Mouse (Mus musculus) pancreas, adult 10 weeks (tissue): ENCODE results near the gene Lrr1. TPM values are rescaled to one million over a fixed set of nuclear protein-coding genes. Genes with fewer than 3 reads are reported as not detected.

ENCODE experiments used
- polyA plus RNA-seq: library from polyadenylated mRNA; stranded (reverse); fragments of 350-450 nt; fragmentation: Illumina TruSeq; extraction: RNeasy Lipid Tissue Mini Kit (QIAGEN cat#74804); gene quantifications from one replicate; pipeline ENCODE4 v1.2.3, GENCODE M21; 2015; ENCODE audit warnings: low read depth, low replicate concordance; ENCODE audit not compliant: insufficient read depth

The Lrr1 gene
- not detected for polyA plus RNA-seq

GRCm38 (mm10) chr12:69168461-69169106 is at the start of gene Lrr1:
Gene Lrr1, plus strand, starts transcription at chr12:69168814.

GRCm38 (mm10) chr12:69158765-69159577 is 9.6 kb upstream of the Lrr1 start, which contains the start of gene Rps29:
Gene Rps29, minus strand, starts transcription at chr12:69159186.

GRCm38 (mm10) chr12:69183583-69184308 is 15.1 kb downstream of the Lrr1 start, which contains the start of the genes Rpl36al and Mgat2:
Gene Rpl36al, minus strand, starts transcription at chr12:69184083.
Gene Mgat2, plus strand, starts transcription at chr12:69184157.

DNA sequence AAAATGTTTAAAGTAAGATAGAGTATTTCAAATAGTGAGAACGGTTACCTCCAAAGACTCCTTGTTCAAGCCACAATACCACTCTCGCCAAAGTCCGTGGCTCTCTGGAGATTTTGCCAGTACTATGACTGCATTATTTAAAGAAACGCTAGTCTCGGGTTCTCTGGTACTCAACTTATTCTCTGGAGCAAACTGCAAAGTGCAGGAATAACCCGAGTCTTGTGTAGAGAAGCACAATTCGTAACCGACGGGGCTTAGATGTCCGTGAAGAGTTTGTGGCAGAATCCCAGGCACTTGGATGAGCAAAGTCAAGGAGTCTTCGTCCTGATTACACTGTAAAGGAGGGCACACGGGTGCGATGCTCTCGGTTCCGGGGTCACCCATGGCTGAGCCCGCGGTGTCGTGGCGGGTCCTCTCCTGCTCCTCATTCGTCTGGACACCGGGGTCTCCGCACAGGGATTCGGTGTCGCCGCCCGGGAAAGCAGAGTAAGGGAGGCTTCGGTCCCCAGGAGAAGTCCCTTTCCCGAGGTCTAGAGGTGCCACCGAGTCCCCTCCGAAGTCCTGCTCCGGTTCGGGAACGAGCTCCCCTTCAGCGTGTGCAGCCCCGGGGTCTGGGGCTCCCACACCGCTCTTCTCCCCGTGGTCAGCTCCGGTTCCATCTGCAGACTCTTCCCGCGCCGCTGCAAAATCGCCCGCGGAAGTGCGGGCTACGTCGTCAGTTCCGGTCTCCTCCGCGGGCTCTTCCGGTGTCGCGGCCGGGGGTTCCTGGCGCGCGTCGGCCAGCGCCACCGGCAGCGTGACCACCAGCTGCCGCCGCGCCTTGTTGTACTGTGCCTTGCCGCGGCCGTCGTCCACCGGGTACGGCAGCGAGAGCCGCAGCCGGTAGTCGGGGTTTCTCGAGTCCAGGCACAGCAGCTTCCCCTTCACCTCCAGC is 28.1 kb downstream of the Lrr1 start, which contains the start of gene Gm49383:
Gm49383 (minus strand) TSS at position 661 of the 934 bp plus-strand sequence.

GRCm38 (mm10) chr12:69198164-69198535 is 29.5 kb downstream of the Lrr1 start, which contains the start of gene Dnaaf2:
Gene Dnaaf2, minus strand, starts transcription at chr12:69198429.

DNA sequence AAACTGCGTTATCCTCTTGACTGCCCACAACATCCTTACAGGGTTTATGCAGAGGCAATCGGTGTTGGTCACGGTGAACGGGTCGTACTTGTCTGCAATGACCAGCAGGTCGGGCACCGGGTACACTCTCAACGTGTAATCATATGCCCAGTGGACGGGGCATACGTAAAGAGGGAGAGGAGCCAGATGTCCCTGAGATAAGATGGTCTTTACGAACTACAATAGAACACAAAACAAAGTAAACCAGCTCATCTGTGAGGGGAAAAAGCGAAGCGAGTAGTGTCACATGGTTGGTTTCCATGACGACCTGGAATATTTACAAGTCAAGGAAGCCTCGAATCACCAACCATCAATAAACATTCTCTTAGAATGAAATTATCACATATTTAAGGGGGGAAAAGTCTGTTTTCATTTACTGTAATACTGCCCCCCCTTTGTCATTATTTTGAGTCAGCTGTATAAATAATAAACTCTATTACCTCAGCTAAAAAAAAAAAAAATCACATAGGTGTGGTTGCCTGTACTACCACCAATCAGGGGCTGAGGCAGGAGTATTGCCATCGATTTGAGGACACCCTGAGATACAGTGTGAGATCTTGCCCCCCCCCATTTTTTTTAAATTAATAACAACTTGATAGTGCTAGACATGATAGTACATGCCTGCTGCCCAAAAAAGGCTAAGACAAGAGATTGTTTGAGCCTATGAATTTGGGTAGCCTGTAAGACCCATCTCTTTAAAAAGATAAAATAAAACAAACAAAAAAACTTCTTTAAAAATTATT is 35.6 kb downstream of the Lrr1 start, which contains the start of gene Gm49384:
Gm49384 (minus strand) TSS at position 216 of the 782 bp plus-strand sequence.

DNA sequence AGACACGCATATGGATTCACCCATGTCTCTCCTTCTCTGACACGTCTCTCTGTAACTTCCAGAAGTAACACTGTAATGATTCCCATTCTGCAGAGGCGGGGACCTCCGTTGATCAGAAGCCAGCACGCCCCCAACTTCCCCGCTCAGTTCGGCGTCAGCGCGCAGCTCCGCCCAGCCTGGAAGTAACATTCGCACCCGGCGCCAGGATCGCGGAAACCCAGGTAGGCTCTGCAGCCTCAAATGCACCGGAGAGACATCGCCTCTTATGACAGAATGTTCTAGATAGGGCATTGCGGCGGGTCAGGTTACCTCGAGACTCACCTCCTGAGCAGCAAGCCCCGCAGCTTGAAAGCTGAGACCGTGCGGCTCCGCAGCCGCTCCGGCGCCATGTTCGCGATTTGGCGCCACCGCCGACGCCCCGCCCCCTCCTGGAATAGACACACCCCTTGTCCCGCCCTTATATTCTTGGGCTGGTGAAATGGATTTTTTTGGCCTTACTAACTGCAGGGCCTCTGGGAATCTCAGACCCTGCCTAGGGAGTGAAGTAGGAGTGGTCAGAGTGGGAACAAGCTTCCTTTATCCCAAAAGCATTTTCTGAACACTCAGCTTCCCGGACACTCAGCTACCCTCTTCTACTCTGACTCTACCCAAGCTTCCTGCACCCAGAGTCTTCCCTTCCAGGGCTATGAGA is 59.3 kb downstream of the Lrr1 start, which contains the start of gene Pole2:
Pole2 (minus strand) TSS at position 420 of the 691 bp plus-strand sequence.

Other genes with a start within 250 kb of the Lrr1 start
- 1,238 TPM for gene Rps29, start 9.6 kb upstream of the Lrr1 start, polyA plus RNA-seq
- gene Rpl36al, start 15.3 kb downstream of the Lrr1 start, polyA plus RNA-seq = 379 TPM
- 13.2 TPM for gene Mgat2, start 15.3 kb downstream of the Lrr1 start, polyA plus RNA-seq
- not detected for gene Gm49383, start 28.3 kb downstream of the Lrr1 start, polyA plus RNA-seq
- gene Dnaaf2, start 29.6 kb downstream of the Lrr1 start, polyA plus RNA-seq = not detected
- gene Gm49384, start 35.5 kb downstream of the Lrr1 start, polyA plus RNA-seq = not detected
- 0.54 TPM for gene Pole2, start 59.4 kb downstream of the Lrr1 start, polyA plus RNA-seq
- 0.72 TPM for gene Klhdc1, start 72.4 kb downstream of the Lrr1 start, polyA plus RNA-seq
- 13.3 TPM for gene Klhdc2, start 127.9 kb downstream of the Lrr1 start, polyA plus RNA-seq
- gene Nemf, start 188.4 kb downstream of the Lrr1 start, polyA plus RNA-seq = 14.8 TPM
- 11.4 TPM for gene Arf6, start 203.3 kb downstream of the Lrr1 start, polyA plus RNA-seq
- gene Gm9887, start 203.6 kb downstream of the Lrr1 start, polyA plus RNA-seq = not detected